ENCODE assay signal across 12 mouse cellular contexts in genomic region chr11:117552430-117552969, GRCm38 (mm10).
DNase-seq lines count a peak whose midpoint lies in the region; ATAC-seq and TF ChIP-seq lines count a peak whose summit lies in the region.
"Had no signal": no experiment of that assay in that cellular context is flagged by ENCODE, and none has a peak within 500 bp of the region (broad histone marks: within the 10 kb centered on the region; RNA-seq: fewer than 3 reads in every experiment).

No protein-coding gene starts in this region.

- H3K9ac ChIP-seq in hindbrain, embryonic 16.5 days (ENCODE audit: low read depth, low read length) = no peak overlapping the region
- H3K9ac ChIP-seq in hindbrain, embryonic 11.5 days (ENCODE audit: low read depth, low read length) = no peak overlapping the region
- H3K9ac ChIP-seq: embryonic facial prominence, embryonic 15.5 days; lung, embryonic 14.5 days had no signal

- TF ChIP-seq POLR2A in kidney, adult 2 months (IDR thresholded peaks at IDR 0.05; ENCODE audit: low read depth, low read length) = no peak

- H3K36me3 ChIP-seq in hindbrain, embryonic 16.5 days (ENCODE audit: control insufficient read depth, insufficient read depth, low read length) = no peaks in the 10 kb centered on the region
- H3K36me3 ChIP-seq in hindbrain, embryonic 11.5 days (ENCODE audit: control insufficient read depth, insufficient read depth, low read length) = no peaks in the 10 kb centered on the region
- H3K36me3 ChIP-seq in kidney, adult 2 months (ENCODE audit: control insufficient read depth, insufficient read depth, low read length) = no peaks in the 10 kb centered on the region
- H3K36me3 ChIP-seq: embryonic facial prominence, embryonic 15.5 days had no signal

- H3K9me3 ChIP-seq in hindbrain, embryonic 16.5 days (ENCODE audit: control insufficient read depth, low read length) = no peaks in the 10 kb centered on the region
- no peaks in the 10 kb centered on the region for H3K9me3 ChIP-seq in hindbrain, embryonic 11.5 days (ENCODE audit: control insufficient read depth, low read length)
- H3K9me3 ChIP-seq: embryonic facial prominence, embryonic 15.5 days had no signal

- H3K4me3 ChIP-seq in hindbrain, embryonic 16.5 days (ENCODE audit: low read length) = no peak overlapping the region
- no peak overlapping the region for H3K4me3 ChIP-seq in hindbrain, embryonic 11.5 days (ENCODE audit: low read depth, low read length)
- H3K4me3 ChIP-seq in kidney, adult 2 months (ENCODE audit: insufficient read depth, low read depth, low read length) = no peak overlapping the region
- H3K4me3 ChIP-seq: embryonic facial prominence, embryonic 15.5 days had no signal

- 80% methylated on average over 8 of the region's 8 CpGs for WGBS in hindbrain, embryonic 16.5 days
- WGBS in hindbrain, embryonic 11.5 days = 93% methylated on average over 8 of the region's 8 CpGs
- WGBS in kidney, adult 2 months = 87% methylated on average over 8 of the region's 8 CpGs

- H3K27me3 ChIP-seq in hindbrain, embryonic 16.5 days (replicated peaks; ENCODE audit: control insufficient read depth, insufficient read depth, low read length) = no peaks in the 10 kb centered on the region
- no peaks in the 10 kb centered on the region for H3K27me3 ChIP-seq in hindbrain, embryonic 11.5 days (ENCODE audit: control insufficient read depth, insufficient read depth, low read length)
- H3K27me3 ChIP-seq in kidney, adult 2 months (replicated peaks; ENCODE audit: control insufficient read depth, insufficient read depth, low read length) = no peaks in the 10 kb centered on the region
- H3K27me3 ChIP-seq: embryonic facial prominence, embryonic 15.5 days had no signal

- H3K4me2 ChIP-seq in hindbrain, embryonic 16.5 days (ENCODE audit: low read length) = no peak overlapping the region
- no peak overlapping the region for H3K4me2 ChIP-seq in hindbrain, embryonic 11.5 days (replicated peaks; ENCODE audit: low read depth, low read length)
- H3K4me2 ChIP-seq: embryonic facial prominence, embryonic 15.5 days; lung, embryonic 14.5 days had no signal

- TF ChIP-seq CTCF in kidney, adult 2 months (conservative IDR thresholded peaks at IDR 0.05; ENCODE audit: insufficient read depth, insufficient read length, low read depth, low read length) = no peak

- peaks cover 9% of the 10 kb centered on the region for H3K4me1 ChIP-seq in hindbrain, embryonic 16.5 days (ENCODE audit: control insufficient read depth, insufficient read depth, low read depth, low read length)
- no peaks in the 10 kb centered on the region for H3K4me1 ChIP-seq in hindbrain, embryonic 11.5 days (replicated peaks; ENCODE audit: control insufficient read depth, insufficient read depth, low read length)
- H3K4me1 ChIP-seq in kidney, adult 2 months (ENCODE audit: control insufficient read depth, insufficient read depth, low read length) = no peaks in the 10 kb centered on the region
- H3K4me1 ChIP-seq: embryonic facial prominence, embryonic 15.5 days had no signal

- peak; percentile 52; the same call in 1 of the 2 replicates for ATAC-seq in hindbrain, embryonic 16.5 days
- ATAC-seq in hindbrain, embryonic 11.5 days (ENCODE audit: low FRiP score) = no peak

- DNase-seq in hindbrain, embryonic 11.5 days (ENCODE audit: low spot score) = no peak
- DNase-seq in right cerebral cortex, postnatal 10 days (ENCODE audit: low spot score in 2 of 2) = peak; percentile 59 to 66
- DNase-seq in right cerebral cortex, adult 18-20 months = no peak
- DNase-seq in cerebellum, postnatal 10 days = peak; percentile 80 to 91
- DNase-seq in neural tube, embryonic 10.5 days (ENCODE audit: extremely low spot score, low spot score) = no peak
- no peak for DNase-seq in kidney, adult 8-10 months
- no peak for DNase-seq in kidney, adult 2 months
- DNase-seq: heart, postnatal 14 days; kidney, postnatal 10 days; lung, embryonic 14.5 days had no signal

- peak overlapping the region; percentile 8; the same call in 1 of the 2 replicates for H3K27ac ChIP-seq in hindbrain, embryonic 16.5 days (ENCODE audit: low read depth, low read length)
- no peak overlapping the region for H3K27ac ChIP-seq in hindbrain, embryonic 11.5 days (ENCODE audit: low read depth, low read length)
- H3K27ac ChIP-seq in kidney, adult 2 months (ENCODE audit: insufficient read depth, low read depth, low read length) = no peak overlapping the region
- H3K27ac ChIP-seq: embryonic facial prominence, embryonic 15.5 days had no signal

Comparison
In these comparisons a context has a peak if more than half of its experiments do, and no peak if none do; other contexts are left out.
1. DNase-seq: peak in right cerebral cortex, postnatal 10 days (2 of 2) and cerebellum, postnatal 10 days (2 of 2); none in hindbrain, embryonic 11.5 days (single experiment), right cerebral cortex, adult 18-20 months (single experiment), neural tube, embryonic 10.5 days (single experiment), kidney, adult 8-10 months (0 of 2) and kidney, adult 2 months (single experiment).